Mouse (Mus musculus): ENCODE data around the gene Hoxa13. TPM values are rescaled to one million over a fixed set of nuclear protein-coding genes. Genes with fewer than 3 reads are reported as not detected.
A peak's percentile ranks its signal among the peaks of the same experiment; 100 is the strongest.

Gene Hoxa13
- total RNA-seq, 2 experiments from 2014 or later: not detected

GRCm38 (mm10) chr6:52225612-52226568 is 34.8 kb downstream of the Hoxa13 start:
- no peak for DNase-seq
- intact Hi-C loops (cut with DNase I): no loop called here

GRCm38 (mm10) chr6:52224895-52225611 is 35.6 kb downstream of the Hoxa13 start:
- DNase-seq: no peak
- intact Hi-C loops (cut with DNase I): loop anchor here (5.0 kb wide), 2 partner anchors 643 to 1053 kb away; no protein-coding TSS in a partner anchor

DNA sequence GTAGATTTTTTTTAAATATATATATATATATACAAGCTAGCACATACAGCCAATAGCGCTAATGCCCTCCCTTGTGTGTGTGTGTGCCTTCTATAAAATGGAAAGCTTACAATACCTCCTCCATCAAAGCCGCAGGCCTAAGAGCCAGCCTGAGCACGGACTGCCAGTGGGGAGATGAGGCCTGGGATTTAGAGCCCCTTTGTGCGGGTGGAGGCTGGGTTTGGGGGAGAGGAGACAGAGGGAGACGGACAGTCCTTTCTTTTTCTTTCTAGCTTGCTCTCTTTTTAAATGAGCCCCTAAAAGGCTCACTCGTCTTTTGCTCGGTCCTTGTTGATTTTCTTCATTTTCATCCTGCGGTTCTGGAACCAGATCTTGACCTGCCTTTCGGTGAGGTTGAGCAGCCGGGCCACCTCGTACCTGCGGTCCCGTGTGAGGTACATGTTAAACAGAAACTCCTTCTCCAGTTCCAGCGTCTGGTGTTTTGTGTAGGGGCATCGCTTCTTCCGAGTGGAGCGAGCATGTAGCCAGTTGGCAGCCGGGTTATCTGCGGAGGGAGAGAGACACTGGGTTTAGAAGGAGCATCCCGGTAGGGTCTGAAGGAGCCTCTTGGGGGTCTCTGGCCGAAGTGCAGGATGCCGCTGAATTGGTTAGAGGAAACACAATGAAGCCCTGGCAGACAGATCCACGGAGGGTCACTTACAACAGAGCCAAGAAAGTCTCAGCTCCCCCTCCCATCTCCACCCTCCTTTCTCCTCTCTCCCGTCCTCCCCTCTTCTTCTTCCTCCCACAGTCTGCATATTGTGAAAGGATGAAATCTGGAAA is 36.5 kb downstream of the Hoxa13 start:
- intact Hi-C loops (cut with DNase I): loop anchor here (5.0 kb wide), 2 partner anchors 642 to 1052 kb away; no protein-coding TSS in a partner anchor
- no peak for DNase-seq

GRCm38 (mm10) chr6:52222729-52223128 is 38.0 kb downstream of the Hoxa13 start:
- intact Hi-C loops (cut with DNase I): loop anchor here (5.0 kb wide), 2 partner anchors 640 to 1050 kb away; no protein-coding TSS in a partner anchor
- DNase-seq: no peak

GRCm38 (mm10) chr6:52221993-52222685 is 38.5 kb downstream of the Hoxa13 start:
- DNase-seq: peak; percentile 0
- intact Hi-C loops (cut with DNase I): loop anchor here (5.0 kb wide), 2 partner anchors 640 to 1050 kb away; no protein-coding TSS in a partner anchor

- intact Hi-C loops (cut with DNase I): loop anchor here (5.0 kb wide), 2 partner anchors 639 to 1049 kb away; no protein-coding TSS in a partner anchor
- peak; percentile 83 for DNase-seq
Observed at GRCm38 (mm10) chr6:52221337-52221992, 39.2 kb downstream of the Hoxa13 start, which contains the start of gene Hoxa7. Gene Hoxa7 (minus strand): TSS chr6:52221854.

- intact Hi-C loops (cut with DNase I): loop anchor here (5.0 kb wide), 2 partner anchors 639 to 1049 kb away; no protein-coding TSS in a partner anchor
- peak; percentile 0 for DNase-seq
Observed at GRCm38 (mm10) chr6:52220865-52221310, 39.8 kb downstream of the Hoxa13 start.

GRCm38 (mm10) chr6:52220003-52220864 is 40.4 kb downstream of the Hoxa13 start:
- DNase-seq: no peak

GRCm38 (mm10) chr6:52219234-52219942 is 41.3 kb downstream of the Hoxa13 start:
- DNase-seq: peak; percentile 0
- intact Hi-C loops (cut with DNase I): no loop called here

More at GRCm38 (mm10) chr6:52220003-52220864, 40.4 kb downstream of the Hoxa13 start:
- intact Hi-C loops (cut with DNase I): loop anchor here (5.0 kb wide), 2 partner anchors 638 to 1048 kb away; no protein-coding TSS in a partner anchor

DNA sequence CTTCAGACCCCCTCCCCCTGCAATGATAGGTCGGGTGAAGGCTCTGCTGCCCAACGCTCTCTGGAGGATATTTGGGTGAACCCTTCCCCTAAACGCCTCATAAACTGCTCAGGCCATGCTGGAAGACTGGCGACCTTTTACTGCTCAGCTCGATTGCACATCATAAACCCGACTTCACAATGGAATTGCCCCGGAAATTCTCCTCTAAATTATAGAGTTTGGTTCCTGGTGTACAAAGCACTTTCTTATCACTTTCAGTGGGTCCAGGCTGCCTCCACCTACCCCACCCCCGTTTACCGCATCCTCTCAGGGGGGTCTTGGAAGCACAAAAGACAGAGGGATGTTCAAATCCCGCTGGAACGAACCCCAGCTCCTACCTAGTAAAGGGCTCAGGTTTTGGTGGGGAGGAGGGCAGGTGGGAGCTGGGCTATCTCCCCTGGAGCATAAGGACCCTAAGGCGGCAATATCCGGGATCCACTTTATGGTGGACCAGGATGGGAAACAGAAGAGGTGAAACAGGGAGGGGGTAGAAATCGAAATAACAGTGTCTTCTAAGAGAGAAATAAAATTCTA is 42.0 kb downstream of the Hoxa13 start:
- intact Hi-C loops (cut with DNase I): no loop called here
- peak; percentile 1 for DNase-seq

DNA sequence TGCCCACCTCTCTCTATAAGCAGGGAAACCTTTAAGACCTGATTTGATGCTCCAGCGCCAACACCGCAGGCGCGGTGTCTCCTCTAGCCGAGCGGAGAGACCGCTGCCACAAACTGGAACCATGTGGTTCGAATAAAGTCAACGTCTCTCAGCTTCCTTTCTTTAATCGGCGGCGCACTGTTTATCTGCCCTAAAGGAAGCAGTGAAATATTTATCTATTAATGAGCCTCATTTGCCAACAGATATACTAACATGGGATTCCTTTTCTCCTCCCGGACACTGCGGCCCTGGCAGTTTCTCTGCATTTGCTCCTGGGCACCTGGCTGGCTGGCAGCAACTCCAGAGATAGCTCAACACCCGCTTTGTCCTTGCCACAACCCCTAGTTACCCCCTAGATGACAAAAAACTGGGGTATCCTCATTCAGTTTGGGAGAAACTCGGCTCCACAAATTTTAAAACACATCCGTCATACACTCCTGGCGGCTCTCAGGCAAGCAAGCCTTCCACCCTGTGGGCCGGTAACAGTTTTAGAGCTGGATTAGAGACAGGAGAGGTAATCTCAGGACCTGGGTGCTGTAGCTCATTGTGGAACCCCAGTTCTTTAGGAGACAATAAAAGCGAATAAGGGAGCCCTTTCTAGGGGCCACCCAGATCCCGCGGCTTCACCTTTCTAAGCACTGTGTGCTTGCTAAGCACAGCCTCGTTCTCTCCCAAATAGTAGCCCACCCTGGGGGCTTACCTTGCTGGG is 42.6 kb downstream of the Hoxa13 start:
- no peak for DNase-seq
- intact Hi-C loops (cut with DNase I): no loop called here

DNA sequence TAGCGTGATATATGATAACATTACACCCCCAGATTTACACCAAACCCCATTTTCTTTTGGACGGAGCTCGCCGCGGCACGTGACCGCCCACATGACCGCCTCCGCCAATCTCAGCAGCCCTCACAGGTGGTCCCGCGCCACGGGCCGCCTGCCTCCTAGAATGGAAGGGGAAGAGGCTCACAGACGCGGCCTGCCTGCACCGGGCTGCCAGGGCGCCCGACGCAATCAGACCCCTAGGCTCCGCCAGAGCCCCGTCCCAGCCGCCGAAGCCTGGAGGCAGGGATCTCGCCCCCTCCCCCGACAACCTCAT is 43.3 kb downstream of the Hoxa13 start:
- intact Hi-C loops (cut with DNase I): no loop called here
- no peak for DNase-seq

- intact Hi-C loops (cut with DNase I): no loop called here
- no peak for DNase-seq
Observed at GRCm38 (mm10) chr6:52216691-52217458, 43.8 kb downstream of the Hoxa13 start.

DNA sequence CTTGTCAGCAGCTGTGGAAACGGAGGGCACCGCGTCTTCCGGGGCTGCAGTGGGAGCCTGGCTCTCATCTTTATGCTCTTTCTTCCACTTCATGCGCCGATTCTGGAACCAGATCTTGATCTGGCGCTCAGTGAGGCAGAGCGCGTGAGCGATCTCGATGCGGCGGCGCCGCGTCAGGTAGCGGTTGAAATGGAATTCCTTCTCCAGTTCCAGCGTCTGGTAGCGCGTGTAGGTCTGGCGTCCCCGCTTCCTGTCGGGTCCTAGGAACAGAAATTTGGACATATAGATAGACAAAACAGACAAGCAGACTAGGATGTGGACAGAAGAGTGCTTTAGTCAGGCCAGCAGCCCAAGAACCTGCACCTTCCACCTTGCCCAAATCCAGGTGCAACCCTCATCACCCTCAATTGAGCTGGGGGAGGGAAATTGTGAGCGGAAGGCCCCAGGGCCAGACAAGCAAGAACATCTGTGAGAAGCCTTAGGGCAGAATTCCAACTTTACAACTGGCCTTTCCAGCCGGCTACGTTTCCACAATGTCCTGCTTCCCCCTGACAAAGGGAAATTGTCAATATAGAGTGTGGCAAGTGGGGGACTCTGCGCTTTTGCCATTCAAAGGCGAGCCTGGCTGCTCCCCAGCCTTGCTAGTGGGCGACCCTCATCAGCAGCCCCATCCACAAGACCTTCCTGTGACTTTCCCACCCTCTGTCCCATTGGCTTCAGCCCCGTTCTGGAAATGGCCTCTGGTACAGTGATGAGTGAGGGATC is 44.7 kb downstream of the Hoxa13 start:
- no peak for DNase-seq
- intact Hi-C loops (cut with DNase I): no loop called here

- intact Hi-C loops (cut with DNase I): no loop called here
- no peak for DNase-seq
Observed at GRCm38 (mm10) chr6:52215070-52215469, 45.6 kb downstream of the Hoxa13 start.
